Mouse (Mus musculus) CH12.LX (cell line): ENCODE data around the gene Xpo4.

Source experiments
- CTCF ChIP-seq, 2 experiments: IDR thresholded peaks in 1 of 2; conservative IDR thresholded peaks in 1 of 2; 2 replicates each; pipeline ENCODE4 v1.5.1; 2011 to 2012; ENCODE audit warnings: low read depth in 2 of 2, low read length in 2 of 2, improper control_type of control experiment in 1 of 2, inconsistent platforms in 1 of 2, mild to moderate bottlenecking in 1 of 2, moderate library complexity in 1 of 2
- EP300 ChIP-seq: IDR thresholded peaks from 2 replicates; pipeline ENCODE4 v1.6.1; 2011; ENCODE audit warnings: low read length, improper control_type of control experiment
- JUND ChIP-seq: conservative IDR thresholded peaks from 2 replicates; pipeline ENCODE4 v1.6.1; 2011; ENCODE audit warnings: low read depth, low read length, improper control_type of control experiment
- MAX ChIP-seq: IDR thresholded peaks from 2 replicates; pipeline ENCODE4 v1.6.1; 2011; ENCODE audit warnings: low read length, improper control_type of control experiment
- MAZ ChIP-seq: IDR thresholded peaks from 2 replicates; pipeline ENCODE4 v1.6.1; 2012; ENCODE audit warnings: low read depth, mild to moderate bottlenecking, inconsistent platforms, low read length, improper control_type of control experiment, moderate library complexity
- MXI1 ChIP-seq: IDR thresholded peaks from 2 replicates; pipeline ENCODE4 v1.6.1; 2011; ENCODE audit warnings: mild to moderate bottlenecking, low read depth, low read length, improper control_type of control experiment
- NRF1 ChIP-seq: IDR thresholded peaks from 2 replicates; pipeline ENCODE4 v1.6.1; 2014; ENCODE audit warnings: low read depth, mild to moderate bottlenecking, inconsistent platforms, low read length, improper control_type of control experiment, moderate library complexity
- POLR2A ChIP-seq: IDR thresholded peaks from 2 replicates; pipeline ENCODE4 v1.6.1; 2011; ENCODE audit warnings: low read depth, mild to moderate bottlenecking, improper control_type of control experiment, low read length
- RCOR1 ChIP-seq: conservative IDR thresholded peaks from 2 replicates; pipeline ENCODE4 v1.6.1; 2012; ENCODE audit warnings: low read depth, mild to moderate bottlenecking, inconsistent platforms, low read length, improper control_type of control experiment
- SIN3A ChIP-seq: IDR thresholded peaks from 2 replicates; pipeline ENCODE4 v1.6.1; 2012; ENCODE audit warnings: low read length, improper control_type of control experiment, inconsistent platforms
- SMC3 ChIP-seq: IDR thresholded peaks from 2 replicates; pipeline ENCODE4 v1.6.1; 2011; ENCODE audit warnings: low read depth, low read length, improper control_type of control experiment
- TCF12 ChIP-seq: IDR thresholded peaks from 2 replicates; pipeline ENCODE4 v1.6.1; 2014; ENCODE audit warnings: low read depth, mild to moderate bottlenecking, inconsistent platforms, low read length, improper control_type of control experiment
- USF1 ChIP-seq: IDR thresholded peaks from 2 replicates; pipeline ENCODE4 v1.6.1; 2014; ENCODE audit warnings: low read depth, mild to moderate bottlenecking, inconsistent platforms, low read length, improper control_type of control experiment
- ZNF384 ChIP-seq: IDR thresholded peaks from 2 replicates; pipeline ENCODE4 v1.6.1; 2012; ENCODE audit warnings: low read depth, low read length, improper control_type of control experiment, inconsistent platforms

DNA sequence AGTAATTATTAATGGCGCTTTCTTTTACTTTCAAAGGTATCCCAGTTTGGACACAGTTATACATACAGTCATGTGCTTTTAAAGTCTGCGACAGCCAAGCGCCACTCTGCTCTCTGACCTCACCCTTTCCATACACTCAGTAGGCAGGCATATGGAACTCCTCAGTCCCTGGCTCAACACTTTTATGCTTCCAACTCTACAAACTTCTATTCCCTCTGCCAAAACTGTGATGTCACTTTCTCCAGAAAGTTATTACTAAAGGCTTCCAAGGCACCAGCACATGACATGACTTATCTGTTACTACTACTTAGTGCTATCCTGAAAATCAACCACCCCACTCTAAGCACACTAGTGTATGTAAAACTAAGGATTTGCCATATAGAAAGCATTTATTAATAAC lies 26.1 kb downstream of the Xpo4 start:
- TF ChIP-seq SIN3A (no peak), POLR2A (no peak), NRF1 (no peak), ZNF384 (no peak), USF1 (no peak), CTCF (conservative IDR thresholded peaks at IDR 0.05 in 1 of 2, IDR thresholded peaks at IDR 0.05 in 1 of 2; ENCODE audit: low read depth in 2 of 2, low read length in 2 of 2) (no peak), JUND (no peak), EP300 (no peak), TCF12 (no peak), MAX (no peak), RCOR1 (no peak), SMC3 (no peak), MAZ (no peak), MXI1 (no peak)
